Mouse (Mus musculus) retina, postnatal 1 day (tissue): ENCODE results near the gene Emilin3.
"Not testable (repeated sequence)": the region's sequence is repeated elsewhere in the genome, so short reads cannot be mapped to it uniquely, and the experiment has no call there.

Experiments used
- DNase-seq: peaks from one replicate; pipeline ENCODE4 v3.0.0-alpha.2; 2012

Emilin3 gene

GRCm38 (mm10) chr2:160912231-160912671, at the start of gene Emilin3:
Gene Emilin3, minus strand, starts transcription at chr2:160912328.
- DNase-seq: peak; percentile 67

- no peak for DNase-seq
Observed at GRCm38 (mm10) chr2:160960956-160961646, 49.0 kb upstream of the Emilin3 start.

GRCm38 (mm10) chr2:160959901-160960300, 47.8 kb upstream of the Emilin3 start:
- DNase-seq: no peak

- DNase-seq: no peak
Observed at GRCm38 (mm10) chr2:160958737-160959136, 46.6 kb upstream of the Emilin3 start.

- DNase-seq: not testable (repeated sequence)
Observed at GRCm38 (mm10) chr2:160957801-160958200, 45.7 kb upstream of the Emilin3 start.

- not testable (repeated sequence) for DNase-seq
Observed at GRCm38 (mm10) chr2:160957307-160957706, 45.2 kb upstream of the Emilin3 start.

GRCm38 (mm10) chr2:160955331-160955730, 43.2 kb upstream of the Emilin3 start:
- DNase-seq: peak; percentile 46

GRCm38 (mm10) chr2:160954541-160954940, 42.4 kb upstream of the Emilin3 start:
- no peak for DNase-seq

GRCm38 (mm10) chr2:160953131-160953873, 41.2 kb upstream of the Emilin3 start:
- DNase-seq: peak; percentile 16

- no peak for DNase-seq
Observed at GRCm38 (mm10) chr2:160951595-160951994, 39.5 kb upstream of the Emilin3 start.

- peak; percentile 19 for DNase-seq
Observed at GRCm38 (mm10) chr2:160942443-160942842, 30.3 kb upstream of the Emilin3 start.

GRCm38 (mm10) chr2:160940930-160941709, 29.0 kb upstream of the Emilin3 start:
- DNase-seq: peak; percentile 36

- DNase-seq: no peak
Observed at GRCm38 (mm10) chr2:160934451-160934850, 22.3 kb upstream of the Emilin3 start.

- peak; percentile 29 for DNase-seq
Observed at GRCm38 (mm10) chr2:160933890-160934289, 21.8 kb upstream of the Emilin3 start.

- DNase-seq: no peak
Observed at GRCm38 (mm10) chr2:160932981-160933380, 20.9 kb upstream of the Emilin3 start.

GRCm38 (mm10) chr2:160932325-160932724, 20.2 kb upstream of the Emilin3 start:
- no peak for DNase-seq

GRCm38 (mm10) chr2:160931378-160931777, 19.2 kb upstream of the Emilin3 start:
- no peak for DNase-seq

GRCm38 (mm10) chr2:160925203-160925602, 13.1 kb upstream of the Emilin3 start:
- DNase-seq: peak; percentile 13

GRCm38 (mm10) chr2:160921285-160921684, 9.2 kb upstream of the Emilin3 start:
- no peak for DNase-seq

GRCm38 (mm10) chr2:160918930-160919215, 6.7 kb upstream of the Emilin3 start:
- DNase-seq: no peak

GRCm38 (mm10) chr2:160918154-160918929, 6.2 kb upstream of the Emilin3 start:
- no peak for DNase-seq

- no peak for DNase-seq
Observed at GRCm38 (mm10) chr2:160917313-160917712, 5.2 kb upstream of the Emilin3 start.

GRCm38 (mm10) chr2:160916714-160917113, 4.6 kb upstream of the Emilin3 start:
- no peak for DNase-seq
